Mouse (Mus musculus) forebrain, embryonic 12.5 days (tissue): Measurements from ENCODE around the gene Tgif1. TPM values are rescaled to one million over a fixed set of nuclear protein-coding genes. Genes with fewer than 3 reads are reported as not detected.
A peak's percentile ranks its signal among the peaks of the same experiment; 100 is the strongest.

ENCODE experiments used
- ATAC-seq: fragments of 200-750 bp; cut with Nextera tagmentation; 2 replicates; pipeline ENCODE4 v1.8.0; 2017; ENCODE audit warnings: moderate TSS enrichment; ENCODE audit not compliant: low FRiP score
- H3K27ac ChIP-seq: fragments of 300-500 bp; sonication (generic); 2 replicates; pipeline ENCODE4 v1.5.1; 2016; ENCODE audit warnings: mild to moderate bottlenecking
- H3K27me3 ChIP-seq: fragments of 300-500 bp; sonication (generic); 2 replicates; pipeline ENCODE4 v1.6.1; 2016; ENCODE audit warnings: mild to moderate bottlenecking
- H3K36me3 ChIP-seq: fragments of 300-500 bp; sonication (generic); replicated peaks from 2 replicates; pipeline ENCODE4 v1.6.1; 2016; ENCODE audit warnings: mild to moderate bottlenecking
- H3K4me1 ChIP-seq: fragments of 300-500 bp; sonication (generic); 2 replicates; pipeline ENCODE4 v1.6.1; 2016
- H3K4me2 ChIP-seq: fragments of 300-500 bp; sonication (generic); 2 replicates; pipeline ENCODE4 v1.6.1; 2016; ENCODE audit warnings: mild to moderate bottlenecking, moderate library complexity
- H3K4me3 ChIP-seq: fragments of 300-500 bp; sonication (generic); replicated peaks from 2 replicates; pipeline ENCODE4 v1.5.1; 2016; ENCODE audit warnings: mild to moderate bottlenecking
- H3K9ac ChIP-seq: fragments of 300-500 bp; sonication (generic); 2 replicates; pipeline ENCODE4 v1.6.1; 2016; ENCODE audit warnings: mild to moderate bottlenecking
- H3K9me3 ChIP-seq: fragments of 300-500 bp; sonication (generic); 2 replicates; pipeline ENCODE4 v1.6.1; 2016
- WGBS: fragments of 180-500 bp; shearing (Covaris S2); methylation state at CpG from one replicate; pipeline ENCODE4 v1.1.7; 2016; 5-methylcytosine and 5-hydroxymethylcytosine counted together
- polyA plus RNA-seq: library from polyadenylated mRNA; unstranded; fragments of >200 nt; fragmentation: Nextera tagmentation; extraction: Ambion mirVana; gene quantifications from 2 replicates; pipeline ENCODE4 v1.2.1, GENCODE M21; 2016

Gene Tgif1
- 47.4 and 52.6 TPM in 2 replicates for polyA plus RNA-seq

DNA sequence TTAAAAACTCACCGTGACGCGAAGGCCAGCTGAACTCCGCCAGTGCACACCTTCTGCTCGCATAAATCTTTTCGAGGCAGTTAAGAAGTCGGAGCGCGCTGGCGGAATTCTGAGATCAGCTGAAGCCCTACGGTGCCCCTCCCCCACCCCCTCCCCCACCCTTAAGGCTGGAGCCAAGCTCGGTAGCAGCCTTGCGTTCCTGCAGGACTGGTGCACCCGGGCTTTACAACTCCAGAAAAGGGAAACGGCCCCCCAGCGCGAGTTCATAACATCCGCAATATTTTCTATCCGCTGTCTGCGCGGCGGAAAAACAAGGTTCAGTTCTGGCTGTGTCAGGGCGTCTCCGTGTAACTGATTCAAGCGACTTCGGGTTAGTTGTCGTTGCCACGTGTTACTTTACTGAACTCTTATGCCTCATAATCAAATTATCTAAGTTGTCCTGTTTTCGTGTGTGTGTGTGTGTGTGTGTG, at the start of gene Tgif1:
Gene Tgif1 (minus strand): TSS at position 111 of the 470 bp plus-strand sequence.
- Histone ChIP-seq H3K36me3 (no peaks in the 10 kb centered on the region), H3K4me2 (peak within 1 kb of the TSS; percentile 95), H3K4me1 (peaks cover 44% of the 10 kb centered on the region), H3K27ac (peak within 1 kb of the TSS; percentile 92), H3K9ac (peak within 1 kb of the TSS; percentile 83), H3K4me3 (peak within 1 kb of the TSS; percentile 65), H3K9me3 (no peaks in the 10 kb centered on the region), H3K27me3 (peaks cover 15% of the 10 kb centered on the region; the same call in 1 of the 2 replicates)
- under 1% methylated on average over 29 of the region's 29 CpGs for WGBS
- ATAC-seq = peak; percentile 10; the same call in 1 of the 2 replicates

DNA sequence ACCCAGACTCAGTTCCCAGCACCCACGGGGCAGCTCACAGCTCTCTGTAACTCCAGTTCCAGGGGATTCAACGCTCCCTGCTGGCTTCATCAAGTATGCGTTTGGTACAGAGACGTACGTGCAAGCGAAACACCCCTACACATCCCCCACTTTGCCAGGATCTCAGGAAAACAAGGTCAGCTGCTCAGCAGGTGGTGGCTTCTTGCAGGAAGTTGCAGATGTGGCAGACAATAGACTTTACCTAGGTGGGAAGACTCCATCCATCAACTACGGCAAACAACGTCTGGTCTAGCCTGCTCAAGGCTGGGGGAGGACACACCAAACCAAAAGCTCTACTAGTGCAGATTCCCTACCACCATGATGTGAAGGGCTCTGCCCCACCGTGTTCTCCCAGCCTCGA, 47.3 kb upstream of the Tgif1 start:
- 78% methylated on average over 10 of the region's 10 CpGs for WGBS
- Histone ChIP-seq H3K9ac (no peak overlapping the region), H3K4me1 (no peaks in the 10 kb centered on the region), H3K4me2 (no peak overlapping the region), H3K36me3 (no peaks in the 10 kb centered on the region), H3K27ac (no peak overlapping the region), H3K4me3 (no peak overlapping the region), H3K9me3 (no peaks in the 10 kb centered on the region), H3K27me3 (no peaks in the 10 kb centered on the region)
- ATAC-seq = no peak

DNA sequence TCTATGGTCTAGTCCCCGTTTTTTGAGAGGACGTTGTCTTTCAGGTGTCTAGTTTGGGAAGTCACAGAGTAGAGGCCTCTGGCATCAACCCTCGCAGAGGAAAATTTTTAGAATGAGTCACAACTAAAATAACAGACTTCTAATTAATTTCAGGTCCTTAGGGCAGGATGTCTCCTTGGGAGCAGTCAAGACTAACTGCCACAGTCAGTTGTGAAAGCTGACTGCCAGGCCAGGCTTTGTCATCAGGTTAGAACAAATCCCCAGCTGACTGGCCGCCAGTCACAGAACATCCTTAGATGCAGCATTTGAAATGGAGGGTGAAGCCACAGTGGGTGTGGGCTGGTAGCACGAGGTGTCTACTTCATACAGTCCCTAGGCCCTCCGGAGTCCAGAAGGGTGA, 46.3 kb upstream of the Tgif1 start:
- no peak for ATAC-seq
- Histone ChIP-seq H3K36me3 (no peaks in the 10 kb centered on the region), H3K9ac (no peak overlapping the region), H3K4me3 (no peak overlapping the region), H3K4me2 (no peak overlapping the region), H3K4me1 (no peaks in the 10 kb centered on the region), H3K27me3 (no peaks in the 10 kb centered on the region), H3K27ac (no peak overlapping the region), H3K9me3 (no peaks in the 10 kb centered on the region)
- 89% methylated on average over 6 of the region's 6 CpGs for WGBS

DNA sequence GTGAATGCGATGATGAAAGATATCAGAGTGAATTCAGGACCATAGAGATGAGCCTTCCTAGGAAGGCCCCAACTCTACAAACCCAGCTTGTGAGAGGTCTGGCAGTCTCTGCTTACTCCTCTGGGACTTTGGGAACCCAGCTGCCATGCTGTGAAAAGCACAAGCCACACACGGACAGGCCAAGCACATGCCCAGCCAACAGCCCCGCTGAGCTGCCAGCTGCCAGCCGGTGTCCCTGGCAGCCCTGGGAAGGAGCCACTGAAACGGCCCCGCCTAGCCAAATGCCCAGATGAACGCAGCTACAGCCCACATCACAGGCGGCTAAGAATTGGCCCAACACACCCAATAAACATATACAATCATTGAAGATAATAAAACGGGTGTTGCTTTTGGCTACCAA, 41.5 kb upstream of the Tgif1 start:
- H3K4me2 ChIP-seq = no peak overlapping the region
- no peak overlapping the region for H3K4me3 ChIP-seq
- H3K27ac ChIP-seq = no peak overlapping the region
- H3K4me1 ChIP-seq = peaks cover 9% of the 10 kb centered on the region
- H3K36me3 ChIP-seq = no peaks in the 10 kb centered on the region
- H3K9me3 ChIP-seq = no peaks in the 10 kb centered on the region
- WGBS = 92% methylated on average over 9 of the region's 9 CpGs
- H3K27me3 ChIP-seq = no peaks in the 10 kb centered on the region
- no peak overlapping the region for H3K9ac ChIP-seq
- no peak for ATAC-seq

DNA sequence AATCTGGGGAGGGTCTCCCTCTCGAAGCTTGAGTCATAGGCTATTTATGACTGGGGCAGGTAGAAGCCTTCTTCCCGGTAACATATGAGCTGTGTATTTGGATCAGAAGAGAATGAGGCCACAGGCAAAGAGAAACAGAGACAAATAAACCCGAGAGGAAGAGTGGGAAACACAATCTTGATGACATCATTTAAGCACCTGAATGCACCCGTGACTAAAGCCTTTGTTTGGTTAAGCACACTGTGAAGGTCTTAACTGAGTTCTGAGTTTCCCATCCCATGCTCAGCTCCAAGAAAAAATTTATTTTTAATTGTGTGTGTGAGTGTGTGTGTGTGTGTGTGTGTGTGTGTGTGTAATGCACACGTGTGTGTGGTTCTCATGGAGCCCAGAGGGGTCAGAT, 39.8 kb upstream of the Tgif1 start:
- no peaks in the 10 kb centered on the region for H3K27me3 ChIP-seq

DNA sequence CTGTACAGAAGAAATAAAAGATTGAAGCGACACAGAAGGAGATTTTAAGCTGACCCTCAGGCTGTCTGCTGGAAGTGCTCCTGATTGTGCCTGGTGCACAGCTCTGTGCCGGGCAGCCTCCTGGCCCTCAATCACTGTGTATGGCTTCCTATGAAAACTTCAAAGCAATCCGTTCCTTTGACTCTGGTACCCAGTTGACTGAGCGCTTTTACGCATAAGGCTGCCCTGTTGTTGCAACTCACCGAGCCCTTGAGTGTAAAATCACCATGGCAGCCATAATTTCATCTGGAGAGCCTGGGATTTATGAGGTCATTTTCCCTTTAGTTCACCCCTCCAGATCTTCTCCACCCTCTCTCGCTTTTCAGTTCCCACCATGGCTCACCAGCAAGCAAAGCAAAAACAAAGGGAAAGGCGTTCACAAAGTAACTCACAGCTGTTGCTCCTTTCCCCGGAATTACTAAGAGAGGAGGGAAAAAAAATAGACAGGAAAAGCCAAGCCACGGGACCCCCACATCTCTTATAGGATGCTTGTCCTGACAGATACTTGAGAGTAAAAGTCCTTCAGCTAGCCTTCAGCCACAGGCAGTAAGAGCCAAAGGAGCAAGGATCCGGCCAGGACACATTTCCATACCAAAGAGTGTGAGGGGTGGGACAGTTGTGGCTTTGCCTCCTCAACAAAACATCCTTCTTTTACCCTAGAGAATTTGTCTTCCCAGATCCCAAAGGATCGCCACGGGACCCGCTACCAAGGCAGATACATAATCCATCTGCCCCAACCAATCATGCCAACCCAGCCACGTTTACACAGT, 39.1 kb upstream of the Tgif1 start:
- H3K4me2 ChIP-seq = no peak overlapping the region
- no peak overlapping the region for H3K27ac ChIP-seq
- no peak overlapping the region for H3K9ac ChIP-seq
- peaks cover 9% of the 10 kb centered on the region for H3K4me1 ChIP-seq
- H3K4me3 ChIP-seq = no peak overlapping the region
- no peaks in the 10 kb centered on the region for H3K27me3 ChIP-seq
- no peaks in the 10 kb centered on the region for H3K36me3 ChIP-seq
- ATAC-seq = no peak
- 28% methylated on average over 15 of the region's 15 CpGs for WGBS
- no peaks in the 10 kb centered on the region for H3K9me3 ChIP-seq

More for the DNA sequence above, 39.8 kb upstream of the Tgif1 start:
- Histone ChIP-seq H3K4me3 (no peak overlapping the region), H3K4me2 (no peak overlapping the region), H3K9ac (no peak overlapping the region), H3K9me3 (no peaks in the 10 kb centered on the region), H3K36me3 (no peaks in the 10 kb centered on the region), H3K27ac (no peak overlapping the region), H3K4me1 (peaks cover 9% of the 10 kb centered on the region)
- WGBS = 76% methylated on average over 5 of the region's 5 CpGs
- no peak for ATAC-seq

DNA sequence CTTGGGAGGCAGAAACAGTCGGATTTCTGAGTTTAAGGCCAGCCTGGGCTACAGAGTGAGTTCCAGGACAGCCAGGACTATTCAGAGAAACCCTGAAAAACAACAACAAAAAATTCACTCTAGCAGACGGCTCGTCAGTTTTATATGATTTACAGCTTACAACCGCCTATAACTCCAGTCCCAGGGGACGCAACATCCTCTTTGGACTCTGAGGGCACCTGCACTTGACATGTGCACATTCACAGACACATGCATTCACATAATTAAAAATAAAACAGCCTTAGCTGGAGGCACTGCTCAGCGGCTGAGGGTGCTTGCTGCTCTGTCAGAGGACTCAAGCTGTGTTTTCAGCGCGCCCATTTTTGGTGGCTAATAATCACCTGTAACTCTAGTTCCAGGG, 37.2 kb upstream of the Tgif1 start:
- no peak for ATAC-seq
- WGBS = 89% methylated on average over 8 of the region's 8 CpGs
- Histone ChIP-seq H3K4me1 (peaks cover 9% of the 10 kb centered on the region), H3K4me3 (no peak overlapping the region), H3K27ac (no peak overlapping the region), H3K9me3 (no peaks in the 10 kb centered on the region), H3K9ac (no peak overlapping the region), H3K4me2 (no peak overlapping the region), H3K36me3 (no peaks in the 10 kb centered on the region), H3K27me3 (no peaks in the 10 kb centered on the region)

DNA sequence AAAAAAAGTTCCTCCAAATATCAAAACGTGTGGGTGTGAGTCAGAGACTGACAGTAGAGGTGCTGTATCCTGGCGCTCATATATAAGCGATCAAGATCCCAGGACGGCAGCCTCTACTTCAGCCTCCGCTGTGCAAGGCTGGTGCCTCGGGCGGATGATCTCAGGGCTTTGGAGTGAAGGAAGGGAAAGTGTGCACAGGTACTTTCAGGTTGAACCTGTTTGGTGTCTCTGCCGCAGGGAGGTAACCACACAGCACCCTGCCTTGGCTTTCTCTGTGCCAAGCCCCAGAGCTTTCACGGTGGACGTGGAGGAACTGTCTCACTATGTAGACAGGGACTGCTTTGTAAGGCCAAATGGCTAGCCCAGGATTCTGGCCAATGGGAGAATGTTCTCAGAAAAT, 35.3 kb upstream of the Tgif1 start:
- Histone ChIP-seq H3K27me3 (no peaks in the 10 kb centered on the region), H3K27ac (no peak overlapping the region), H3K9ac (no peak overlapping the region), H3K36me3 (no peaks in the 10 kb centered on the region), H3K4me2 (no peak overlapping the region), H3K9me3 (no peaks in the 10 kb centered on the region), H3K4me1 (peaks cover 9% of the 10 kb centered on the region), H3K4me3 (no peak overlapping the region)
- WGBS = 88% methylated on average over 10 of the region's 10 CpGs
- ATAC-seq = no peak

DNA sequence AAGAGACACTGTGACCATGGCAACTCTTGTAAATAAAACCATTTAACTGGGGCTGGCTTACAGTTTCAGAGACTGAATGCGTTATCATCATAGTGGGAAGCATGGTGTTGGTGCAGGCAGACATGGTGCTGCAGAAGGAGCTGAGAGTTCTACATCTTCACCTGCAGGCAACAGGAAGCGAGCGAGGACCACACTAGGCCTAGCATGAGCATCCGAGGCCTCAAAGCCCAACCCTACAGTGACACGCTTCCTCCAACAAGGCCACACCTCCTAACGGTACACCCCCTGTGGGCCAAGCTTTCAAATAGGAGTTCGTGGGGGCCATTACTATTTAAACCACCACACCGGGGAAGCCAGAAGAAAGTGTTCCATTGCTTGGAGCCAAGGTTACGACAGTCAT, 34.5 kb upstream of the Tgif1 start:
- H3K9me3 ChIP-seq = no peaks in the 10 kb centered on the region
- WGBS = 93% methylated on average over 9 of the region's 9 CpGs
- no peak for ATAC-seq
- H3K9ac ChIP-seq = no peak overlapping the region
- H3K27me3 ChIP-seq = no peaks in the 10 kb centered on the region
- no peak overlapping the region for H3K4me3 ChIP-seq
- no peak overlapping the region for H3K27ac ChIP-seq
- no peak overlapping the region for H3K4me2 ChIP-seq
- H3K36me3 ChIP-seq = no peaks in the 10 kb centered on the region
- H3K4me1 ChIP-seq = peaks cover 8% of the 10 kb centered on the region

DNA sequence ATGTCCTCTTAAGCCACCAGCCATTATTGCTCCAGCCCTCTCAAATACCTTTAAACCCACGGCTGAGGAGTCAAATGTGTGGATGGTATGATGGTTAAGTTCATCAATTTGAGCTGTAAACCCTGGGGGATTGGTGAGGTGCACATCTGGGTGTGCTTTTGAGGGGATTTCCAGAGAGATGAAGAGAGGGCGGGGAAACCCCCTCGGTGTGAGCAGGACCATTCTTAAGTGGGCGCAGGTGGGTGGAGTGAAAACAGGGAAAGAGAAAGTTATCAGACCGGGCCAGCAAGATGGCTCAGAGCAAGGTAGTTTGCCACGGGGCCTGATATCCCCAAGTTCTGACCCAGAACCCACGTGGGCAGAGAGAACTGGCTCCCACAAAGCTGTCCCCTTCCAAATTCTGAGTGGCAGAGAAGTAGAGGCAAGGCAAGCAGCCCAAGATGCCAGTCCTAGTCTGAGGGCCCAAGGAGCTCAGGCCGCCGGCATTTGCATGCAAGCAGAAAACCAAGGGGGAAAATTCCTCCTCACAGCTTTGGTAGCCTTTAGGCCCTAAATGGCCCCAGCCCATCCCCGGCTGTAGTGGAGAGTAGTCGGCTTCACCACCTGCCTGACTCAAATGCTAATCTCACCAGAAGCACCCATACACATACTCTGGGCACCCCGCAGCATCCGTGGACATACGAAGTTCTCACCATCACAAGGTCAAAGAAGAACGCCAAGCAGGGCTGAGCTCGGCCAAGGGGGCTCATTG, 33.5 kb upstream of the Tgif1 start:
- Histone ChIP-seq H3K9ac (no peak overlapping the region), H3K36me3 (no peaks in the 10 kb centered on the region), H3K4me3 (no peak overlapping the region), H3K27ac (no peak overlapping the region), H3K27me3 (0 out of 2 replicates have a peak, but pooled peaks cover 5% of the 10 kb centered on the region), H3K9me3 (no peaks in the 10 kb centered on the region), H3K4me1 (no peaks in the 10 kb centered on the region), H3K4me2 (no peak overlapping the region)
- no peak for ATAC-seq
- WGBS = 83% methylated on average over 16 of the region's 16 CpGs

DNA sequence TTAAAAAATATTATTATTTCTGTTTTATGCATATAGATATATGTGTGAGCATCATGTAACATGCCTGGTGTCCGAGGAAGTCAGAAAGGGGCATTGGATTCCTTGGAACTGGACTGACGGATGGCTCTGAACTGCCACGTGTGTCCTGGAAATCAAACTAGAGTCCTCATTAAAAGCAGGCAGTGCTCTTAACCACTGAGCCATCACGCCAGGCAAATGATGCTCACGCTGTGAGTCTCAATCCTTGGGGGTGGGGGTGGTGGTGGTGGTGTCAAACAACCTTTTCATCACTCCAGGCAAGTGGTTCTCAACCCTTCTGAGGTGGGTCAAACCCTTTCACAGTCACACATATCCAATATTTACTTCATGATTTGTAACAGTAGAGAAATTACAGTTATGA, 32.5 kb upstream of the Tgif1 start:
- Histone ChIP-seq H3K9me3 (no peaks in the 10 kb centered on the region), H3K36me3 (no peaks in the 10 kb centered on the region), H3K4me1 (peaks cover 5% of the 10 kb centered on the region; the same call in 1 of the 2 replicates), H3K4me2 (no peak overlapping the region), H3K27ac (no peak overlapping the region), H3K9ac (no peak overlapping the region), H3K4me3 (no peak overlapping the region), H3K27me3 (0 out of 2 replicates have a peak, but pooled peaks cover 5% of the 10 kb centered on the region)
- WGBS = 87% methylated on average over 5 of the region's 5 CpGs
- ATAC-seq = no peak

DNA sequence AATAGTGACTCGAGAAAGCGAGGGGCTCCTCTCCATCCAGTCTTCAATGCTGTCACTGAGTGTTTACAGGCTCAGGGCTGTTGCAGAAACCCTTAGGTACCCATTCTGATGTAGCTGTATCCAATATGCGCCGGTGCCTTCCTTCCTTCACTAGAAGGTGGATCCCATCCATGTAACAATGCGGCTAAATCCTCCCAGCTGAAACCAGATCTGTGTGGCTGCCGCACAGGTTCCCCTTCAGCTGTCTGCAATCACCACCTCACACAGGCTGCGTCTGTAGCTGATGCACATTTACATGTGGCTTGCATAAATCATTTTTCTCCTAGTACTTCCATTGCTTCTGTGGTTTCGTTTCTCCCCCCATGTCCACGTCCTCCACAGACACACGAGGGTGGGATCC, 28.6 kb upstream of the Tgif1 start:
- ATAC-seq = no peak
- Histone ChIP-seq H3K4me1 (peaks cover 5% of the 10 kb centered on the region; the same call in 1 of the 2 replicates), H3K9ac (no peak overlapping the region), H3K4me2 (no peak overlapping the region), H3K27me3 (0 out of 2 replicates have a peak, but pooled peaks cover 5% of the 10 kb centered on the region), H3K4me3 (no peak overlapping the region), H3K27ac (no peak overlapping the region), H3K9me3 (no peaks in the 10 kb centered on the region), H3K36me3 (no peaks in the 10 kb centered on the region)
- 78% methylated on average over 10 of the region's 10 CpGs for WGBS
